Mouse (Mus musculus) heart, postnatal 0 days (tissue): ENCODE data around the gene Gm21970. TPM values are rescaled to one million over a fixed set of nuclear protein-coding genes. Genes with fewer than 3 reads are reported as not detected.
A peak's percentile ranks its signal among the peaks of the same experiment; 100 is the strongest.

Source experiments
- ATAC-seq: fragments of 200-750 bp; cut with Nextera tagmentation; 2 replicates; pipeline ENCODE4 v1.8.0; 2017; ENCODE audit warnings: low read depth, moderate number of reproducible peaks, moderate library complexity; ENCODE audit not compliant: insufficient read depth
- DNase-seq: peaks from one replicate; pipeline ENCODE4 v3.0.0-alpha.2; 2016; ENCODE audit warnings: low spot score
- H3K27ac ChIP-seq: fragments of 300-500 bp; sonication (generic); 2 replicates; pipeline ENCODE4 v1.5.1; 2014; ENCODE audit warnings: low read depth, mild to moderate bottlenecking
- H3K27me3 ChIP-seq: fragments of 300-500 bp; sonication (generic); 2 replicates; pipeline ENCODE4 v1.6.1; 2014; ENCODE audit warnings: low read length, mixed read lengths; ENCODE audit not compliant: control insufficient read depth, insufficient read depth
- H3K36me3 ChIP-seq: fragments of 300-500 bp; sonication (generic); replicated peaks from 2 replicates; pipeline ENCODE4 v1.6.1; 2014; ENCODE audit warnings: low read length, mixed read lengths; ENCODE audit not compliant: control insufficient read depth, insufficient read depth
- H3K4me1 ChIP-seq: fragments of 300-500 bp; sonication (generic); 2 replicates; pipeline ENCODE4 v1.6.1; 2014; ENCODE audit warnings: antibody characterized with exemption; ENCODE audit not compliant: control insufficient read depth, insufficient read depth
- H3K4me2 ChIP-seq: fragments of 300-500 bp; sonication (generic); 2 replicates; pipeline ENCODE4 v1.6.1; 2014; ENCODE audit warnings: low read depth, mild to moderate bottlenecking, low read length, moderate library complexity
- H3K4me3 ChIP-seq: fragments of 300-500 bp; sonication (generic); 2 replicates; pipeline ENCODE4 v1.5.1; 2014; ENCODE audit warnings: low read depth, low read length
- H3K9ac ChIP-seq: fragments of 300-500 bp; sonication (generic); replicated peaks from 2 replicates; pipeline ENCODE4 v1.6.1; 2014; ENCODE audit warnings: low read depth, low read length, mixed read lengths
- H3K9me3 ChIP-seq: fragments of 300-500 bp; sonication (generic); replicated peaks from 2 replicates; pipeline ENCODE4 v1.6.1; 2016; ENCODE audit warnings: low read length; ENCODE audit not compliant: control insufficient read depth
- CTCF ChIP-seq: IDR thresholded peaks from 2 replicates; pipeline ENCODE4 v1.5.1; 2016; ENCODE audit warnings: antibody characterized with exemption, control low read depth, low read depth
- EP300 ChIP-seq: IDR thresholded peaks from 2 replicates; pipeline ENCODE4 v1.6.1; 2016; ENCODE audit warnings: antibody characterized with exemption, low read depth
- WGBS: fragments of 180-500 bp; shearing (Covaris S2); extraction: QIAGEN DNeasy Blood & Tissue Kit; methylation state at CpG from one replicate; pipeline ENCODE4 v1.1.7; 2014; 5-methylcytosine and 5-hydroxymethylcytosine counted together
- polyA plus RNA-seq: library from polyadenylated mRNA; unstranded; fragments of >200 nt; fragmentation: Nextera tagmentation; extraction: Ambion mirVana; gene quantifications from 2 replicates; pipeline ENCODE4 v1.2.1, GENCODE M21; 2015
- total RNA-seq: library from RNA; depleted of rRNA; stranded (reverse); fragments of >200 nt; gene quantifications from 2 replicates; pipeline ENCODE4 v1.2.3, GENCODE M21; 2014; ENCODE audit warnings: low replicate concordance

The Gm21970 gene
- total and polyA plus RNA-seq, 2 experiments from 2014 or later: not detected

DNA sequence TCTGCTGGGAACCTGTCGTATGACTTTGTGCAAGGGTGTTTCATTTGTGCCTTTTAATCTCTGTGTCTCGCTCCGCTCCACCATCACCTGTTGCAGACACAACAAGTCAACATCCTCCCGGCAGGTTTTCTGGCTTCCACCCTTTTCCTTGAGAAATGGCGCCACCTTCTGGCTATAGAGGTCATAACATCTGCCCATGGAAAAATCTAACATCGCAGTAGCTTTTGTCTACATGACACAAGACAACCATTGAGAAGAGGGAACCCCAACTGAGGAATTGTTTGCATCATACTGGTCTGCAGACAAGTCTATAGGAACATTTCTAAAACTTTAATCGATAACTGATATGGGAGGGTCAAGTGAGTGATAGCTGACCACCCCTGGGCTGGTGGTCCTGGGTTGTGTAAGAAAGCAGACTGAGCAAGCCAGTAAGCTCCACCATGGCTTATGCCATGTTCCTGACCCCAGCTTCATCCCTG lies 39.4 kb upstream of the Gm21970 start:
- no peak overlapping the region for H3K4me3 ChIP-seq
- WGBS: 8% methylated on average over 7 of the region's 7 CpGs
- no peaks in the 10 kb centered on the region for H3K27me3 ChIP-seq
- no peak for TF ChIP-seq EP300
- TF ChIP-seq CTCF: peak; percentile 86
- no peaks in the 10 kb centered on the region for H3K4me1 ChIP-seq
- no peak overlapping the region for H3K9ac ChIP-seq
- ATAC-seq (no peak), DNase-seq (peak; percentile 64)
- H3K36me3 ChIP-seq: no peaks in the 10 kb centered on the region
- no peak overlapping the region for H3K27ac ChIP-seq
- H3K4me2 ChIP-seq: no peak overlapping the region
- no peaks in the 10 kb centered on the region for H3K9me3 ChIP-seq

DNA sequence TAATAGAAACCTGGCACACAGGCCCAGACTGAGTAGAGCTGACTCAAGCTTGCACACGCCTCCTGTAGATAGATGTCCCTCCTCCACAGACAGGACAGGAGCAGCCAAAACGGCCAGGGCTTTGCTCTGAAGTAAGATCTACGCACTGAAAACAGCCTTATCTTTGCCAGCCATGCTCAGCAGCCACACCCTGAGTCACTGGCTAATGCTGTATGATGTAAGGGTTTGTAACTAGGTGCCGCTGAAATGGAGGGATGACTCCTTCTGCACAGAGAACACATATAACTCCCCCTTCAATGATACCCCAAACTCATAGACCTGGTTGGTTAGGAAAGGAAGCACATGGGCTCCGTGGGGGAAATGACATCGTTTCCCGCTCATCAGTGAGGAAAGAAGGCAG lies 38.8 kb upstream of the Gm21970 start:
- no peak overlapping the region for H3K27ac ChIP-seq
- ATAC-seq: peak; percentile 30; the same call in 1 of the 2 replicates

DNA sequence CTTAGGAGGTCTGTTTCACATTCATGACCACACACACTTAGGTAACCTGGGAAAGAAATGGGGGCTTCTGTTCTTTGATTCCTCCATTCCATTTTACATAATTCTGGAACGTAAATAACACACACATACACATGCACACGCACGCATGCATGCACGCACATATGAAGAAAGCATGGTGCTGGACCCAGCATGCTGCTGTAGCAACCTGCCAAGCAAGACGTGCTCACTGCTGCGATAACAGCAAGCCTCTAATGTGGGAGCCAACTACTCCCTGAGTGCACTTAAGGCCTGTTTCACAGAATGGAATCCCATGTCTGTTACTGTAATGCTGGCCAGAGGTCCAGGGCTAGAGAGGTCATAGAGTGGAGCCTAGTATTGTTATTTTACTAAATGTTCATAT lies 38.3 kb upstream of the Gm21970 start:
- no peak overlapping the region for H3K9ac ChIP-seq
- H3K4me3 ChIP-seq: no peak overlapping the region
- no peaks in the 10 kb centered on the region for H3K4me1 ChIP-seq
- DNase-seq (no peak), ATAC-seq (no peak)
- no peak overlapping the region for H3K4me2 ChIP-seq
- no peaks in the 10 kb centered on the region for H3K9me3 ChIP-seq
- no peaks in the 10 kb centered on the region for H3K27me3 ChIP-seq
- WGBS: 69% methylated on average over 6 of the region's 6 CpGs
- H3K36me3 ChIP-seq: no peaks in the 10 kb centered on the region
- H3K27ac ChIP-seq: no peak overlapping the region
- TF ChIP-seq CTCF: no peak
- no peak for TF ChIP-seq EP300

More for the DNA sequence above, 38.8 kb upstream of the Gm21970 start:
- Histone ChIP-seq H3K36me3 (no peaks in the 10 kb centered on the region), H3K27me3 (no peaks in the 10 kb centered on the region), H3K4me3 (no peak overlapping the region), H3K9me3 (no peaks in the 10 kb centered on the region), H3K9ac (no peak overlapping the region), H3K4me2 (no peak overlapping the region), H3K4me1 (no peaks in the 10 kb centered on the region)
- TF ChIP-seq EP300: no peak
- TF ChIP-seq CTCF: no peak
- WGBS: 41% methylated on average over 7 of the region's 7 CpGs
- DNase-seq: no peak

DNA sequence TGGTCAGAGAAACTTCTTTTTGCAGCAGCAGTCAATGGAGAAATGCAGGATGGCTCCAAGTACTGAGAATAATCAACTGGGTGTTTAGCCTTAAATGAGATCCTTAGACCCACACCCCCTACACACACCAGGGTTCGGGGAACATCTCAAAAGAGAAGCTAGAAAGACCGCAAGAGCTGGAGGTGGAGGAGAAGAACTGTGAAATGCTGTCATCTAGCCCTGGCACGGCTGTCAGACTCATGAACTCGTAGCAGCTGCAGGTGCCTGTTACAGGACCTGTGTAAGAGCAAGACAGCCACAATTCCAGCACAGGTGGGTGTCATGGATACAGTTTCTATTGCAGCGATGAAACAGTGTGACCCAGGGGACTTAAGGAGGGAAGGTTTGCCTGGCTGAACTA lies 37.9 kb upstream of the Gm21970 start:
- DNase-seq: no peak
- Histone ChIP-seq H3K4me3 (no peak overlapping the region), H3K27ac (no peak overlapping the region), H3K4me1 (no peaks in the 10 kb centered on the region), H3K9me3 (no peaks in the 10 kb centered on the region), H3K4me2 (no peak overlapping the region), H3K9ac (no peak overlapping the region), H3K27me3 (no peaks in the 10 kb centered on the region), H3K36me3 (no peaks in the 10 kb centered on the region)
- no peak for ATAC-seq
- WGBS: 74% methylated on average over 5 of the region's 5 CpGs
- TF ChIP-seq CTCF (no peak), EP300 (no peak)

DNA sequence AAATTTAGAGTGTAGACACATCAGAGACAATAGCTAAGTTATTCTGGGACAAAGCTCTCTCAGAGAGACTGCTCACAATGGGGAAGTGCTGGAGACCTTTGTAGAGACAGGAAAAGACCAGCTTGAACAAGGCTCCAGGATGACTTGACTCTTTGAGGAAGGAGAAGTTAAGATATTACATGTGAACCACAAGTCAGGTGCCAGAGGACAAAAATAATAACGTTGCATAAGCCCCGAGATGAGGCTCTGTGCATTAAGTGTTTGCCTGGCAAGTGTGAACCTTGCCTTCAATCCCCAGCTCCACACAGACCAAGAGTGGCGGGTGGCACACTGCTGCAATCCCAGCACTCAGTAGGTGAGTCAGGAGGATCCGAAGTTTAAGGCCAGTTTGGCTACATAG lies 36.9 kb upstream of the Gm21970 start:
- no peak overlapping the region for H3K9ac ChIP-seq
- no peak overlapping the region for H3K27ac ChIP-seq
- no peaks in the 10 kb centered on the region for H3K4me1 ChIP-seq
- WGBS: 46% methylated on average over 4 of the region's 4 CpGs
- H3K4me2 ChIP-seq: no peak overlapping the region
- no peaks in the 10 kb centered on the region for H3K27me3 ChIP-seq
- H3K9me3 ChIP-seq: no peaks in the 10 kb centered on the region
- no peak for TF ChIP-seq EP300
- TF ChIP-seq CTCF: no peak
- ATAC-seq (no peak), DNase-seq (no peak)
- H3K36me3 ChIP-seq: no peaks in the 10 kb centered on the region
- no peak overlapping the region for H3K4me3 ChIP-seq

DNA sequence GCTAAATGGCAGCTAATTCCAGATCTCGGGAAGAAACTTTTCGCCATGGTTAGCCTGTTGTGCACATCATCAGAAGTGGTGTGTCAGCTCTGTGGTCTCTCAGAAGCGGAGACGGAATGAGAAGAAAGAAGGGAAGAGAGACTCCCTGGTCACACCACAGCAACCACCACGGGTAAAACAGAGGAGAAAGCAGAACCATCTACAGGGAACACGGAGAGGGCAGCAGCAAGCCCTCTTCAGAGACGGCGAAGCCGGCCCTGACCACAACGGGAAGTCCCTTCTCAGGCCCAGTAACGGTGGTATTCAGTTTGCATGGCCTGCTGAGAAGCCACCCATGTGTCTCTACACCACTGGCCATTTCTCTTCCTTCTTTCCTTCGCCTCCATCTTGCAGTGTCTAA lies 36.4 kb upstream of the Gm21970 start:
- Histone ChIP-seq H3K9me3 (no peaks in the 10 kb centered on the region), H3K27me3 (no peaks in the 10 kb centered on the region), H3K4me2 (no peak overlapping the region), H3K4me1 (no peaks in the 10 kb centered on the region), H3K36me3 (no peaks in the 10 kb centered on the region), H3K4me3 (no peak overlapping the region), H3K27ac (no peak overlapping the region), H3K9ac (no peak overlapping the region)
- no peak for TF ChIP-seq CTCF
- no peak for TF ChIP-seq EP300
- no peak for DNase-seq
- 70% methylated on average over 12 of the region's 12 CpGs for WGBS
- ATAC-seq: no peak
